Mouse (Mus musculus): Measurements from ENCODE around the gene Cep55. TPM values are rescaled to one million over a fixed set of nuclear protein-coding genes. Genes with fewer than 3 reads are reported as not detected.

The Cep55 gene
- polyA plus RNA-seq, 1 experiment from 2014 or later, result 18.4 TPM

- no peak overlapping the region for H3K27ac ChIP-seq
- ATAC-seq (ENCODE audit: insufficient number of reproducible peaks, low FRiP score, low TSS enrichment, low read depth), result no peak
- no peak overlapping the region for H3K4me3 ChIP-seq
- H3K9ac ChIP-seq, result no peak overlapping the region
- WGBS, result 89% methylated on average over 1 of the region's 1 CpGs
- H3K9me3 ChIP-seq, result no peaks in the 10 kb centered on the region
- H3K4me2 ChIP-seq, result no peak overlapping the region
- no peaks in the 10 kb centered on the region for H3K36me3 ChIP-seq
- no peaks in the 10 kb centered on the region for H3K27me3 ChIP-seq
- peaks cover 8% of the 10 kb centered on the region; the same call in 1 of the 2 replicates for H3K4me1 ChIP-seq
Observed at GRCm38 (mm10) chr19:38049686-38050085, 5.1 kb upstream of the Cep55 start.

- 25% methylated on average over 8 of the region's 8 CpGs for WGBS
- Histone ChIP-seq H3K27me3 (no peaks in the 10 kb centered on the region), H3K4me2 (peak overlapping the region; percentile 77), H3K27ac (no peak overlapping the region), H3K36me3 (no peaks in the 10 kb centered on the region), H3K4me3 (peak overlapping the region; percentile 78), H3K4me1 (peaks cover 21% of the 10 kb centered on the region), H3K9me3 (no peaks in the 10 kb centered on the region), H3K9ac (peak overlapping the region; percentile 39; the same call in 1 of the 2 replicates)
- ATAC-seq (ENCODE audit: insufficient number of reproducible peaks, low FRiP score, low TSS enrichment, low read depth), result no peak
Observed at GRCm38 (mm10) chr19:38053227-38054041, 1.4 kb upstream of the Cep55 start.

GRCm38 (mm10) chr19:38054149-38054719, 577 bp upstream of the Cep55 start:
- H3K27ac ChIP-seq, result 0 out of 2 replicates have a peak overlapping the region, but pooled peaks have one; percentile 47
- peak; percentile 89 for ATAC-seq (ENCODE audit: insufficient number of reproducible peaks, low FRiP score, low TSS enrichment, low read depth)
- H3K9ac ChIP-seq, result peak overlapping the region; percentile 39; the same call in 1 of the 2 replicates
- no peaks in the 10 kb centered on the region for H3K27me3 ChIP-seq
- peaks cover 3% of the 10 kb centered on the region; the same call in 1 of the 2 replicates for H3K36me3 ChIP-seq
- H3K4me3 ChIP-seq, result peak overlapping the region; percentile 78
- peaks cover 21% of the 10 kb centered on the region for H3K4me1 ChIP-seq
- WGBS, result under 1% methylated on average over 23 of the region's 23 CpGs
- H3K9me3 ChIP-seq, result no peaks in the 10 kb centered on the region
- H3K4me2 ChIP-seq, result peak overlapping the region; percentile 77

GRCm38 (mm10) chr19:38055798-38056197, 987 bp downstream of the Cep55 start:
- Histone ChIP-seq H3K9me3 (no peaks in the 10 kb centered on the region), H3K9ac (no peak overlapping the region), H3K36me3 (peaks cover 16% of the 10 kb centered on the region), H3K4me2 (peak overlapping the region; percentile 77), H3K4me1 (peaks cover 21% of the 10 kb centered on the region), H3K27ac (no peak overlapping the region), H3K27me3 (no peaks in the 10 kb centered on the region), H3K4me3 (peak overlapping the region; percentile 78)
- no peak for ATAC-seq (ENCODE audit: insufficient number of reproducible peaks, low FRiP score, low TSS enrichment, low read depth)
- 11% methylated on average over 6 of the region's 6 CpGs for WGBS

- WGBS, result 60% methylated on average over 3 of the region's 3 CpGs
- H3K9ac ChIP-seq, result no peak overlapping the region
- ATAC-seq (ENCODE audit: insufficient number of reproducible peaks, low FRiP score, low TSS enrichment, low read depth), result no peak
Observed at GRCm38 (mm10) chr19:38056276-38056675, 1.5 kb downstream of the Cep55 start.

GRCm38 (mm10) chr19:38056931-38057330, 2.1 kb downstream of the Cep55 start:
- H3K27ac ChIP-seq, result no peak overlapping the region
- H3K4me3 ChIP-seq, result no peak overlapping the region
- WGBS, result 78% methylated on average over 8 of the region's 8 CpGs
- H3K4me2 ChIP-seq, result no peak overlapping the region
- H3K36me3 ChIP-seq, result peaks cover 22% of the 10 kb centered on the region
- peaks cover 21% of the 10 kb centered on the region for H3K4me1 ChIP-seq
- no peak for ATAC-seq (ENCODE audit: insufficient number of reproducible peaks, low FRiP score, low TSS enrichment, low read depth)
- H3K9ac ChIP-seq, result no peak overlapping the region
- no peaks in the 10 kb centered on the region for H3K9me3 ChIP-seq
- H3K27me3 ChIP-seq, result no peaks in the 10 kb centered on the region

More at GRCm38 (mm10) chr19:38056276-38056675, 1.5 kb downstream of the Cep55 start:
- Histone ChIP-seq H3K4me2 (peak overlapping the region; percentile 77), H3K4me1 (peaks cover 21% of the 10 kb centered on the region), H3K36me3 (peaks cover 21% of the 10 kb centered on the region), H3K9me3 (no peaks in the 10 kb centered on the region), H3K27me3 (no peaks in the 10 kb centered on the region), H3K27ac (no peak overlapping the region), H3K4me3 (peak overlapping the region; percentile 78; the same call in 1 of the 2 replicates)

- Histone ChIP-seq H3K9ac (no peak overlapping the region), H3K27ac (no peak overlapping the region), H3K27me3 (no peaks in the 10 kb centered on the region), H3K4me1 (no peaks in the 10 kb centered on the region), H3K4me3 (no peak overlapping the region), H3K36me3 (peaks cover 41% of the 10 kb centered on the region), H3K4me2 (no peak overlapping the region), H3K9me3 (no peaks in the 10 kb centered on the region)
- 88% methylated on average over 3 of the region's 3 CpGs for WGBS
- no peak for ATAC-seq (ENCODE audit: insufficient number of reproducible peaks, low FRiP score, low TSS enrichment, low read depth)
Observed at GRCm38 (mm10) chr19:38063201-38063600, 8.4 kb downstream of the Cep55 start.

GRCm38 (mm10) chr19:38064051-38064450, 9.2 kb downstream of the Cep55 start:
- H3K4me2 ChIP-seq, result no peak overlapping the region
- H3K27me3 ChIP-seq, result no peaks in the 10 kb centered on the region
- ATAC-seq (ENCODE audit: insufficient number of reproducible peaks, low FRiP score, low TSS enrichment, low read depth), result no peak
- H3K36me3 ChIP-seq, result peaks cover 40% of the 10 kb centered on the region
- no peak overlapping the region for H3K4me3 ChIP-seq
- no peak overlapping the region for H3K27ac ChIP-seq
- H3K9ac ChIP-seq, result no peak overlapping the region
- no peaks in the 10 kb centered on the region for H3K4me1 ChIP-seq
- WGBS, result 93% methylated on average over 1 of the region's 1 CpGs
- no peaks in the 10 kb centered on the region for H3K9me3 ChIP-seq

GRCm38 (mm10) chr19:38073226-38073625, 18.4 kb downstream of the Cep55 start:
- WGBS, result 91% methylated on average over 5 of the region's 5 CpGs
- Histone ChIP-seq H3K9ac (no peak overlapping the region), H3K9me3 (no peaks in the 10 kb centered on the region), H3K27ac (no peak overlapping the region), H3K4me1 (no peaks in the 10 kb centered on the region), H3K4me2 (no peak overlapping the region), H3K27me3 (no peaks in the 10 kb centered on the region), H3K4me3 (no peak overlapping the region), H3K36me3 (peaks cover 39% of the 10 kb centered on the region)
- no peak for ATAC-seq (ENCODE audit: insufficient number of reproducible peaks, low FRiP score, low TSS enrichment, low read depth)

- peaks cover 36% of the 10 kb centered on the region for H3K36me3 ChIP-seq
- no peak overlapping the region for H3K4me3 ChIP-seq
- H3K9me3 ChIP-seq, result no peaks in the 10 kb centered on the region
- H3K4me1 ChIP-seq, result no peaks in the 10 kb centered on the region
- no peak overlapping the region for H3K9ac ChIP-seq
- no peak for ATAC-seq (ENCODE audit: insufficient number of reproducible peaks, low FRiP score, low TSS enrichment, low read depth)
- no peak overlapping the region for H3K27ac ChIP-seq
- H3K27me3 ChIP-seq, result no peaks in the 10 kb centered on the region
- H3K4me2 ChIP-seq, result no peak overlapping the region
- WGBS, result 85% methylated on average over 11 of the region's 11 CpGs
Observed at GRCm38 (mm10) chr19:38075051-38075450, 20.2 kb downstream of the Cep55 start.

GRCm38 (mm10) chr19:38076251-38076650, 21.4 kb downstream of the Cep55 start:
- Histone ChIP-seq H3K4me2 (no peak overlapping the region), H3K9ac (no peak overlapping the region), H3K9me3 (no peaks in the 10 kb centered on the region), H3K27ac (no peak overlapping the region), H3K27me3 (no peaks in the 10 kb centered on the region), H3K36me3 (peaks cover 24% of the 10 kb centered on the region), H3K4me3 (no peak overlapping the region), H3K4me1 (no peaks in the 10 kb centered on the region)
- 75% methylated on average over 2 of the region's 2 CpGs for WGBS
- ATAC-seq (ENCODE audit: insufficient number of reproducible peaks, low FRiP score, low TSS enrichment, low read depth), result no peak

GRCm38 (mm10) chr19:38077851-38078540, 23.2 kb downstream of the Cep55 start:
- no peak overlapping the region for H3K27ac ChIP-seq
- WGBS, result 57% methylated on average over 3 of the region's 3 CpGs
- H3K4me2 ChIP-seq, result no peak overlapping the region
- no peaks in the 10 kb centered on the region for H3K9me3 ChIP-seq
- no peak overlapping the region for H3K9ac ChIP-seq
- no peaks in the 10 kb centered on the region for H3K27me3 ChIP-seq
- H3K4me3 ChIP-seq, result no peak overlapping the region
- ATAC-seq (ENCODE audit: insufficient number of reproducible peaks, low FRiP score, low TSS enrichment, low read depth), result no peak
- H3K4me1 ChIP-seq, result no peaks in the 10 kb centered on the region
- H3K36me3 ChIP-seq, result peaks cover 8% of the 10 kb centered on the region
